Mouse (Mus musculus): Measurements from ENCODE around the gene March10.

March10 gene

DNA sequence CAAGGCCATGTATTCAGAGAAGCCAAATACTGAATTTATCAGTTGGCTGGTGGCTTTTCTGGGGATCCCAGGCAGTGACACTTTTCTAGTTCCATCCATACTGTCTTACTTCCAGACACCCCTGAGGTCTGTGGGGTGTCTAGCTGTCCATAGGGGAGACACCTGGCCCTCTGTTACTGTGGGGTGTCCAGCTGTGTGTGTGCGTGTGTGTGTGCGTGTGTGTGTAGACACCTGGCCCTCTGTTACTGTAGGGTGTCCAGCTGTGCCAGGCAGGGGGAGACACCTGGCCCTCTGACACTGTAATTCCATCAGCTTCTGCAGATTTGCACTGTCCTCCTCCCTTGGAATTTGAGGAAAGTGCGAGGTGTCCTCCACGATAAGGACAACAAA lies 102.6 kb downstream of the March10 start:
- no peak for DNase-seq (ENCODE audit: low spot score in 2 of 2)

DNA sequence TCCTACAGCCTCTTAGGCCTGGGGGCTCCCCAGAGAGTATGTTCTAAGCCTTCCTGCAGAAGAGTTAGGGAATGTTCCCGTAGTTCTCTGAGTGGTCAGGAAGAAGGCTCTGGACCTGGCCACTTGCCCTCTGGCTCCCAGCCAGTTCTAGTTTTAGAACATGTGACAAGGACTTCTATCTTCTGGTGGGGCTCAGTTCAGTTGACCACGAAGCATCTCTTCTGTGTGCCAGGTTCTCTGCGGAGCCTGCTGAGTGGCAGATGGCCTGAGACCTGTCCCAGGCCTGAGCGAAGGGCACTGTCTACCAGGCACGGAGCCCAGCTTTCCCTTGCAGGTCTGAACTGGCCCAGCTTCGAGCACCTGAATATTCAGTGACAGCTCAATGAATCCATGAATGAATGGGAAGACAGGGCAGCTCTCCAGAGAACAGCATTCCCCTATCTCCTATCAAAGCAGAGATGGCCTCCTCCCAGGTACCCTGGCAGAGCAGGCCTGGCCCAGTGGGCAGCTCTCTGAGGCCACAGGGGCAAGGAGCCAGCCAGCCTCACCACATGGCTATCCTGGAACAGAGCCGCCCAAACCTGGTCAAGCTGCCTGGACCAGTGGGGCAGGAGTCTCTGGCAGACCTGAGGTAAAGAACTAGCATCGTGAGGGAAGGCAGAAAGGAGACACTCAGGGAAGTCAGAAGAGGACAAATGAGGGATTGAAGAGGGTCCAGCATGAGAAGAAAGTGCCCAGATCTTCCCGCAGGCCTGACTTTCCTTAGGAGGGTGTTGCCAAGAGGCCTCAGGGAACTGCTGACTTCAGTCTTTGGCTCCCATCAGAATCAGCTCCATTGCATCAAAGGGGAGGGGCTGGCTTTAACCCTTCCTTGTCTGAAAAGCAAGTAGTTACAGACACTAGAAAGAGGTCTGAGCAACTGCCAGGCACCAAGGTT lies 103.3 kb downstream of the March10 start:
- no peak for DNase-seq (ENCODE audit: low spot score in 2 of 2)

DNA sequence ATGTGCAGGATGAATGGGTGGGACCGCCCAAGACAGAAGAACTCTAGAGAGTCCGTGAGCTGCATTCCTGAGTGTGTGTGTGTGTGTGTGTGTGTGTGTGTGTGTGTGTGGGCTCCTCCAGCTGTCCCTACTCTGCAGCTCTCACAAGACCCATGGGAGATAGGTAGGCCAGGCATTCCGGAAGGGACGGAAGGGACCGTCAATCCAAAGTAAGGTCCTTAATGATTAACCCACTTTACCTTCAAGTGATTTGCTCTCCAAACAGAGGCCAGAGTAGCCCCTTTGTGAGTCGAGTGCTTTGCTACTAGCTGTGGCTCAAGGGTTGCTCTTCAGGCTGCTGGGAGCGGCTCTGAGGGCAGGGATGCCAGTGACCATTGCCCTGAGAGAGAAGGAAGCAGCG lies 104.4 kb downstream of the March10 start:
- no peak for DNase-seq (ENCODE audit: low spot score in 2 of 2)

DNA sequence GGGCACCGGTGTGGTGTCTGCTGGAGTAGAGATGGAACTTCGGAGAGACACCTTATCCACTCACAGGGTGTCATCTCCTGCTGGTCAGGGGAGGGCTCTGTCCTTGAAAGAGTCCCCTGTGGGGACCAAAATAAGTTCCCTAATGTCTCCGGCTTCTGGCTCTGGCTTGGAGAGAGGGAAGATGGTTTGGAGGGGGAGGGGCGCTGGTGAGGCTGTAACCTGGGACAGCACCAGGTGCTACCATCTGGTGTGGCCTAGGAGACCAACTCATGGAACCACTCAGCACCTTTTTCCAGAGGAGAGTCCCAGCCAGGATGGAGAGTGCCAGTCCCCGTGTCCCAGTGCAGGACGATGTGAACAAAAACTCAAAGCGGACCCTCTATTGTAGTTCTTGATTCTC lies 105.9 kb downstream of the March10 start:
- no peak for DNase-seq (ENCODE audit: low spot score in 2 of 2)

DNA sequence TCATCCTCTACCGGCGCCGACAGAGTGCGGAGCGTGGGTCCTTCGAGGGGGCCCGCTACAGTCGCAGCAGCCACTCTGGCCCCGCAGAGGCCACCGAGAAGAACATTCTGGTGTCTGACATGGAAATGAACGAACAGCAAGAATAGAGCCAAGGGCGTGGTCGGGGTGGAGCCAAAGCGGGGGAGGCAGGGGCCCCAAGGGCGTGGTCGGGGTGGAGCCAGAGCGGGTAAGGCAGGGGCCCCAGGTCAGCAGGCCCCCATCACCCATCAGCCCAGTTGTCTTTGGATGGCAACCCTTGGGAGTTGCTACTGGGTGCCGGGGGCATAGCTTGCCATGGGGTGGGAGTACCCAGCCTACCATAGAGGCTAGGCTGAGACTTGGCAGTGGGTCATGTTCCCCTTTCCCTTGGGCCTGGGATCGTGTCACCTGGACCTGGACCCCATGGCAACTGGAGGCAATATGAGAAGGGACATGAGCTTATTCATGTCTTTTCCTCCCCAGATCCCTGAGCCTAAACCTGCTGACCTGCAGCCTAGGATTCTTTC lies 106.7 kb downstream of the March10 start:
- DNase-seq (ENCODE audit: low spot score in 2 of 2) = no peak

DNA sequence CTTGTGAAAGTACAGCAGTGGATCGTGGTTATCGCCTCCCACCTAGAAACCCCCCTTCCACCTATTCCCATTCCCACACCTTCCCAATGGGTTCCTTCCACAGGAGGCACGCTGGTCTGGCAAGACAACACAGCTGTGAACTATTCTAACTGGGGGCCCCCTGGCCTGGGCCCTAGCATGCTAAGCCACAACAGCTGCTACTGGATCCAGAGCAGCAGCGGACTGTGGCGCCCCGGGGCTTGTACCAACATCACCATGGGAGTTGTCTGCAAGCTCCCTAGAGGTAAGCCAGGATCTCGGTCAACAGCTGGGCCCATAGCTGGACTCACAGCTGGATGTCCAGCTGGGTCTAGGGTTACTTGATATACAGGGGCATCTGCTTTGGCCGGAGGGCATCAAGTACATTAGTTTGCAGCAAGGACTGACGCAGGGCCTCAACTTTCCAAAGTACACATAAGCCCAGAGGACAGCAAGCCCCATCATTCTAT lies 108.0 kb downstream of the March10 start:
- no peak for DNase-seq (ENCODE audit: low spot score in 2 of 2)

DNA sequence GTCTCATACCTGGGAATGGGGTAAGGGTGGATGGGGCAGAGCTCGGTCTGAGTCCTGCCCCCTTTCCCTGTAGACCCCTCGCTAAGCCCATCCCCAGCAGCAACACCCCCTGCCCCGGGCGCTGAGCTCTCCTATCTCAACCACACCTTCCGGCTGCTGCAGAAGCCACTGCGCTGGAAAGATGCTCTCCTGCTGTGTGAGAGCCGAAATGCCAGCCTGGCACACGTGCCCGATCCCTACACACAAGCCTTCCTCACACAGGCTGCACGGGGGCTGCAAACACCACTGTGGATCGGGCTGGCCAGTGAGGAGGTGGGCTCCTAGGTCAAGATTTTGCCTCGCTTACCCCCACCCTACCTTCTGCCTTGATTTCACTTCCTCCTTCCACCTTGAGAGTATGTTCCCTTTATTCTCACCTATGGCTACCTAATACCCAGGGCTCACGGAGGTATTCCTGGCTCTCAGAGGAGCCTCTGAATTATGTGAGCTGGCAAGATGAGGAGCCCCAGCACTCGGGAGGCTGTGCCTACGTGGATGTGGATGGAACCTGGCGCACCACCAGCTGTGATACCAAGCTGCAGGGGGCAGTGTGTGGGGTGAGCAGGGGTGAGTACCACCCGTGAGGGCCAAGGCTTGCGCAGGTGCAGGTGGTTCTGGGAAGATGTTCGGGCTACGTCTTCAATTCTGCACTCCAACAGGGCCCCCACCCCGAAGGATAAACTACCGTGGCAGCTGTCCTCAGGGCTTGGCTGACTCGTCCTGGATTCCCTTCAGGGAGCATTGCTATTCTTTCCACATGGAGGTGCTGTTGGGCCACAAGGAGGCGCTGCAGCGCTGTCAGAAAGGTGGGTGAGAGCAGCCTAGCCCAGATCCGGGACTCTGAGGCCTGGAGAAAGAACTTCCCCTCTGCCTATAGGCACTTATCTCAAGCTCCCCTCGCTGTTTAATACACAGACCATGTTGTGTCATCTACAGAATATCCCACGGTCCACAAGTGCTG lies 109.1 kb downstream of the March10 start:
- DNase-seq (ENCODE audit: low spot score in 2 of 2) = peak; percentile 49 to 65

DNA sequence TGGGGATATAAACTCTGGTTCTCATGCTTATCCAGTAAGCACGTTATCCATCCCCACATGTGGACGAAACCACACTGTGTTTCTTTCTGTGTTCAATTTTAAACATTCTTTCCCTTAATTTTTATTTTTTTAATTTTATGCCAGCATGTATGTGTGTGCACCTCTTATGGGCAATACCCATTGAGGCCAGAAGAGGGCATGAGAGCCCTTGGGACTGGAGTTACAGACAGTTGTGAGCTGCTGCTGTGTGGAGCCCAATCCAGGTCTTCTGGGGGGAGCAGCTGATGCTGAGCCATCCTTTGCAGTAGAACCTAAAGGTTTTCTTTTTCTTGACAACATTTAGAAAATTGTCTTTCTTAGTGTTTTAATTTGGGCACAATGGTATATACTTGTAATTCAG lies 111.3 kb downstream of the March10 start:
- DNase-seq (ENCODE audit: low spot score in 2 of 2) = no peak

DNA sequence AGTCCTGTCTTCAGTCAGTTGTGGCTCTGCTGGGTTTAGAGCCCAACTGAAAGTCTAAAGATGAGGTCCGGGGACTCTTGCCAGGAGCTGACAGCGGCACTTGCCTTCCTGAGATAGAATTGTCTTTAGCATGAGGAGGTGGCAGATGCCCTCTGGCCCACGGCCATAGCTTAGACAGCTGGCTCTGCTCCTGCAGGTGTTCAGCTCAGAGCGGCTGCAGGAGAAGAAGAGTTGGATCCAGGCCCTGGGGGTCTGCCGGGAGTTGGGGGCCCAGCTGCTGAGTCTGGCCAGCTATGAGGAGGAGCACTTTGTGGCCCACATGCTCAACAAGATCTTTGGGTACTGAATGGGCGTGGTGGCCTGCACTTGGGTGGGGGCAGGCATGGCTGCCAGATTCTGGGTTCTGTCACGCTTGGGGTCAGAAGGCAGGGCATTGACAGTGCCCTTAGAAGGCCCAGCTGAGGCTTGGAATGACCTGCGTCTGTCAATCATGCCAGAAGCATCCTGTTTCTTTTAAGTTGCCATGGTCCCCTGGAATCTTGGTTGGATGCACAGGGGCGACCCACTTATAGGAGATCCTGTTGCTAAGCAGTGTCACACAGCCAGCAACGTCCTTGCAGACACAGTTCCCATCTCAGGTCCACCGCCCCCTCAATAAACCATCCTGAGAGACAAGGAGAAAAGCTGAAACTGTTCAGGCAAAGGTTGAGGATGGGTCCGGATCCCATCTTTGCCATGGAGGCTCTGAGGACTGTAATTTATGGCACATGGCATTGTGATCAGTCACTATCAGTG lies 117.7 kb downstream of the March10 start:
- no peak for DNase-seq (ENCODE audit: low spot score in 2 of 2)

DNA sequence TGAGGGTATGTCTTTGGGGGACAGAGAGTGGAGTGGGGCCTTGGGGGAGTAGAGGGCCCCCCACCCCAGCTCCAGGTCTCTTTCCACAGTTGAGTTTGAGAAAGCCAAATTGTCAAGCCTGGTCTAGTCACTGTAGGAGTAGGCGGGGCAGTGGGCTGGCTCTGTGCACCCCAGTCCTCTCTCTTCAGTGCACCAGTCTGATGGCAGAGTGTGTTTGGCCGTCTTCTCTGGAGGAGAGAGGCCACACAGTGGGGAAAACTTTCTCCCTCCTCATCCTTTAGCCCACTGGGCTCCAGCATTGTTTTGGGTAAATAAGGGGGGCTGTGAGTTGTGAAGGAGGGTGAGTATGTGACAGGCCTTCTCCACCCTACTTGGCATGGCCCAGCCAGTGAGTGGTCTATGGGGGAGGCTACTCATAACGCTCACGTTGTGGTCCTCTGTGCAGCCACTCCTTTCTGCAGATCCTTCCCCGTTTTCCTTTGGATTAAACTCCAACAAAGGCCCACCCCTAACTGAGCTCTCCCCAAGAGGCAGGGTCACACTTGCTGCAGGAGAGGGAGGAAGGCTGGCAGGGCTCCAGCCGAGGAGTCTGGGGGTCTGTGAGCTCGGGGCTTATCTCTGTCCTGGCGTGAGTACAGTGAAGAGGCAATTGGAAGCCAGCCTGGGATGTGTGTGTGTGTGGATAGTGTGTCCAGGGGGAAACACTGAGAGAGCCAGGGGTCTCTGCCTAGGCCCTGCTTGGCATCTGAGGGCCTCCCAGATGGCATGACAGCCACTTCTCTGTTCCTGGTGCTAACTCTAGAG lies 122.5 kb downstream of the March10 start:
- DNase-seq (ENCODE audit: low spot score in 2 of 2) = no peak

DNA sequence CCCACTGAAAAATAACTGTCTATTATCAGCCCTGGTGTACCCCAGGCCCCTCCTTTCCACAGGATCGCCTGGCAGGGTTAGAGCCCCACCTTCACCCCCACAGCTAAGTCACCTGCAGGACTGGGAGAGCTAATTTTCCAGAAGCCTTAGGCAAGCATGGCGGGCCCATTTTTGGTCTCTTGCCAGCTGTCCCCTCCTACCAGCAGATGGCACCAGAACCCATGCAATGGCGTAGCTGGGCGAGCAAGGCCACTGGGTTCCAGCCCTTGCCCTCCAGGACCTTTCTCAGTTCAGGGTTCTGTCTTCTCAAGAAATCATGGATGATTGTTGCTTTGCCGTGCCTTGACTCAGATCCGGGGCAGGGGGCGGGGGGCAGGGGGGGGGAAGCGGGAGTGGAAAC lies 124.1 kb downstream of the March10 start:
- DNase-seq (ENCODE audit: low spot score in 2 of 2) = peak in 1 of 2 experiments; percentile 15

DNA sequence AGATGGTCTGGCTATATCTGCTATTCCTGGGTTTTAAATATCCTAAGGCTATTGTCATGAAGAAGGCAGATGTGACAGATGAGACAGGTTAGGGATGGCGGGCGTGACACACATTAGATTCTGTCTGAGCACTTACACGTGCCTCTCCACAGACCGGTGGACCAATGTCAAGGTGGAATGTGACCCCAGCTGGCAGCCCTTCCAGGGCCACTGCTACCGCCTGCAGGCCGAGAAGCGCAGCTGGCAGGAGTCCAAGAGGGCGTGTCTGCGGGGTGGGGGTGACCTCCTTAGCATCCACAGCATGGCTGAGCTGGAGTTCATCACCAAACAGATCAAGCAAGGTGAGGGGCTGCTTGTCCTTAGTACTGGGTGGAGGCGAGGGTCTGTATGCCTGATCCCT lies 124.8 kb downstream of the March10 start:
- no peak for DNase-seq (ENCODE audit: low spot score in 2 of 2)

DNA sequence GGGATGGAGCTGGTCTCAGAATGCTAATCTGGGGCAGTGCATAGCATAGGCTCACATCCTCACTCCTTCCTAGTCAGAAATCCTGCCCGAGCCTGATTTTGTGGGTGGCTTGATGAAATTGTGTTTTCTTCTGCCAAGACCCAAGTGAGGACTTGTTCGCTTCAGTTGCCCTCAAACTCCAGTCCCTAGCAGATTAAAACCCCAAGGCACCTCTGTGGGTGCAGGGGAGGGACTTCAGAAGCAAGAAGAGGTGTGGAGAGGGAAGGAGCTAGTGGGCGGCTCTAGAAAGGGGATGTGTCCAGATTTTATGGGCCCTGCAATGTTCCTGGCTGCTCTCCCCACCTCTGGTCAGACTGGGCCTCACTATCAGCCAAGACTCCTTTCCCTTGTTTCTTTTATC lies 125.4 kb downstream of the March10 start:
- no peak for DNase-seq (ENCODE audit: low spot score in 2 of 2)

DNA sequence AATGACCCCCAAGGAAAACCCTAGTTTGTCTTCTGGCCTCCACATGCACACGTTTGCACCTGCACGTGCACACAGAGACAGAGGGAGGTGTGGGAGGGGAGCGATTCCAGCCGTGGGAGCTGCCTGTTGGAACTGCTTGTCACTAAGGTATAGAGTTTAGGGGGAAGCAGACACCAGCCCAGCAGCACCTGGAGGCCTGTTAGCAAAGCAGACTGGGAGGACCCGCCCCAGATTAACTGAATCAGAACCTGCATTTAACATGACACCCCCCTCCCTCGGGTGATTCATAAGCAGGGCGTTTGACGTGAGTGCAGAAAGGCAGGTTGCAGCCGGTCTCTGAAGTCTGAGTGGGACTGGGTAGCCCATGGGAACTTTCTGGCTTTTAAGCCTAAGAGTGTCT lies 126.6 kb downstream of the March10 start:
- DNase-seq (ENCODE audit: low spot score in 2 of 2) = no peak

DNA sequence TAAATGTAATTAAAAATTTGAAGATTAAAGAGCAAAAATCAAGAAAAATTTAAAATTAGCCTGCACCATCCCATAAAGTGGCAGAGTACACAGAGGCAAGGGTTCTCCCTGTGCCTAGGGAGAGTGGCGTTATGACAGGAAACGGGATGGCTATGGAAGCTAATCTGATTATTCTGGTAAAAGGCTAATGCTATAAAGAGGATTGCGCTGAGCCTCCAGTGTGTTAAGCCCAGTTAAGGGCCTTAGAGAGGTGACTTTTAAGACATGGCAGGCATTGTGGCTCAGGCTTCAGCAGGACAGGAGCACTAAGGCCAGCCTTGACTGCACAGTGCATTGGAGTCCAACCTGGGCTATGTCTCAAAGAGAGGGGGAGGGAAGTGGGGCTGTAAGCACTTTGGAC lies 129.4 kb downstream of the March10 start:
- DNase-seq (ENCODE audit: low spot score in 2 of 2) = no peak

DNA sequence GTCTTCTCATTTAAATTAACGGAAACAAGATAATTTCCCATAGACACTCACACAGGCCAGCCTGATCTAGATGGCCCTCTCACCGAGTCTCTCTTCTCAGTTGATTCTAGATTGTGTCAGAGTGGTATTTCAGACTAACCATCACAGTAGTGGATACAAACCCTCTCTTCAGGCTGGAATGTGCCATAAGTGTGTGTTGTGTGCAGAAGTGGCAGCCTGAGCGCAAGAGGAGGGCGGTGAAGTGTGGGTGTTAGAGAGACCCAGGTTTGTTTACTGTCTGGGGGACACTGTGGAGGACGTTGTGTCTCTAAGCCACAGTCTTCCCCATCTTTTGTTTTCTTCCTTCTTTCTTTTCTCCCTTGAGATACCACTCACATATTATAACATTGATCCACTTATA lies 133.0 kb downstream of the March10 start:
- no peak for DNase-seq (ENCODE audit: low spot score in 2 of 2)

DNA sequence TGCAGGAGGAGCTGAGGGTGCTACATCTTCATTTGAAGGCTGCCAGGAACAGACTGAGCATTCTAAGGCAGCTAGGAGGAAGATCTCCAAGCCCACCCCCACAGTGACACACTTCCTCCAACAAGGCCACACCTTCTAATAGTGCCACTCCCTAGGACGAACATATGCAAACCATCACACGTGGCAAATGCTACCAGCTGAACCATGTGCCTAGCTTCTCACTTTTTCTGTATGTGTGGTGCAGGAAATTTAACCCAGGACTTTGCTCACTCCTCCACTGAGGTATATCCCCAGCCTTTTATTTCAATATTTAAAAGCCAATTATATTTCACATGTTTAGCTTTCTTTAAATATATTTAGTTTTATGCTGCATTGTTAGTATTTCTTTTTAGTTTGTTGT lies 135.4 kb downstream of the March10 start:
- DNase-seq (ENCODE audit: low spot score in 2 of 2) = no peak

DNA sequence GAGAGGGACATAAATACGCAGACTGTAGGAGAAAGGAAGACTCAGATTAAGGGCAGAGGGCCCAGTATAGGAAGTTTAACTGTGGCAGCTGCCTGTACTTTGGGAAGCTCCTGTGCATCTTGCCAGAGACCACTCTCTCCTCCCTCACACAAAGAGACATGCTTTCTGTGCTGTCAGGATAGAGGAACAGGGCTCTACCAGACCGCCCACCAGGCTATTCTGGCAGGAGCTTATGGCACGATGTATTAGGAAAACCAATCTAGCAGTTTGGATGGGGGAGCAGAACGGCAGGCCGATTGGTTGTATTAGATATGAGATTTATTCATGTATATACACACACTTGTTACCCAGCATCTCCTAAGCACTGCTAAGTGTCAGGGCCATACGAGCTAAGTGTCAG lies 138.8 kb downstream of the March10 start:
- DNase-seq (ENCODE audit: low spot score in 2 of 2) = no peak

DNA sequence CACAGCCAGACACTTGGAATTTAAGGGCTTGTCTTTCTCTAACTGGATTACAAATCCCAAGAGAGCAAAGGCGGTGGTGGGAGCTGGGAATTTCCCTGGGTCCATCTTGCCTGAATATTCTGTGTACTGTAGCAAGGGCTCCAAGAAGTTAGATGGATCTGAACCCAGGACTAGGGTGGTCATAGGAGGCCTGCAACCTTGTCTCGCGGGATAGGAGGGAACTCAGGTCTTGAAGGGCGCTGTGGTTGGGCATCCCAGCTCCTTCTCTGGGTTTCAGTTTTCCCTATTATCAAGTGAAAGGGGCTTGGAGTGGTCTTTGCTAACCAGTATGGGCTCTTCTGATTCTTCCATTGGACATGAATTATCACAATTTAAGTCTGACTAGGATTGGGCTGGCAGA lies 140.4 kb downstream of the March10 start:
- DNase-seq (ENCODE audit: low spot score in 2 of 2) = no peak

DNA sequence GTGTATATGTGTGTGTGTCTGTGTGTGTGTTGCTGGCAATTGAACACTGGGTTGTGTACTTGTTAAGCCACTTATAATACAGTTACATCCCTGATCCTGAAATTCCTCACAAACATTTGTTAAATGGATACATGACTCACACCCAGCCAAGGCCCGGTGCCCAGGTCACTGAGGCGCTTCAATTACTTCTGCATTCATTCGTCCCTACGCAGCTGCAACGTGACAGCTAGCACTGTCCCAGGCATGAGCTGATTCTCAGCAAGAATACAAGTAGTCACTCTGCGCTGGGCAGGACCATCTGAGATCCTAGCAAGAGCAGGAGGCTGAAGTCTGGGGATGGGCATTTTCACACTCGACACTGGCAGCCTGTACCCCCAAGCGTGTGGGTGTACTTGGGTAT lies 141.2 kb downstream of the March10 start:
- no peak for DNase-seq (ENCODE audit: low spot score in 2 of 2)

DNA sequence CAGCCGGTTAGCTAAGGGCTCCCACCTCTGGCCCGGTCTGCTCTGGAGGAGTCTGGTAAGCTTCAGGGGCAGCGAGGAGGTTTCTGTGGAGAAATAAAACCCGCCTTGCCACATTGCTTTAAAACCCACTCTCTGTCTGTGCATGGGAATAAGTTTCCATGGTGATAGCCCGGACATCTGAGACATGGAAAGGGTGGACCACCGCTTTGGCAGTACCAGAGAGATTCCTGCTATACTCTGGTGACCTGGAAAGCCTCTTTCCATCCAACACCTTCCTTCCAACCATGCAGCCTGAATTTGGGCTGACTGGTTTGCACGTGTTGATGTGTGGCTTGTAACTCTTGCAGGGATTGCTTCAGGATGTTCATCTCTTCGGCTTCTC lies 142.9 kb downstream of the March10 start:
- no peak for DNase-seq (ENCODE audit: low spot score in 2 of 2)

Measured in spleen, postnatal 14 days (tissue).